Mouse (Mus musculus) forebrain, embryonic 12.5 days (tissue): ENCODE measurements around the gene Rbbp8nl. TPM values are rescaled to one million over a fixed set of nuclear protein-coding genes. Genes with fewer than 3 reads are reported as not detected.
"Not testable (repeated sequence)": the region's sequence is repeated elsewhere in the genome, so short reads cannot be mapped to it uniquely, and the experiment has no call there.

Experiments
- ATAC-seq: fragments of 200-750 bp; cut with Nextera tagmentation; 2 replicates; pipeline ENCODE4 v1.8.0; 2017; ENCODE audit warnings: moderate TSS enrichment; ENCODE audit not compliant: low FRiP score
- H3K27ac ChIP-seq: fragments of 300-500 bp; sonication (generic); 2 replicates; pipeline ENCODE4 v1.5.1; 2016; ENCODE audit warnings: mild to moderate bottlenecking
- H3K27me3 ChIP-seq: fragments of 300-500 bp; sonication (generic); 2 replicates; pipeline ENCODE4 v1.6.1; 2016; ENCODE audit warnings: mild to moderate bottlenecking
- H3K36me3 ChIP-seq: fragments of 300-500 bp; sonication (generic); replicated peaks from 2 replicates; pipeline ENCODE4 v1.6.1; 2016; ENCODE audit warnings: mild to moderate bottlenecking
- H3K4me1 ChIP-seq: fragments of 300-500 bp; sonication (generic); 2 replicates; pipeline ENCODE4 v1.6.1; 2016
- H3K4me2 ChIP-seq: fragments of 300-500 bp; sonication (generic); 2 replicates; pipeline ENCODE4 v1.6.1; 2016; ENCODE audit warnings: mild to moderate bottlenecking, moderate library complexity
- H3K4me3 ChIP-seq: fragments of 300-500 bp; sonication (generic); replicated peaks from 2 replicates; pipeline ENCODE4 v1.5.1; 2016; ENCODE audit warnings: mild to moderate bottlenecking
- H3K9ac ChIP-seq: fragments of 300-500 bp; sonication (generic); 2 replicates; pipeline ENCODE4 v1.6.1; 2016; ENCODE audit warnings: mild to moderate bottlenecking
- H3K9me3 ChIP-seq: fragments of 300-500 bp; sonication (generic); 2 replicates; pipeline ENCODE4 v1.6.1; 2016
- WGBS: fragments of 180-500 bp; shearing (Covaris S2); methylation state at CpG from one replicate; pipeline ENCODE4 v1.1.7; 2016; 5-methylcytosine and 5-hydroxymethylcytosine counted together
- polyA plus RNA-seq: library from polyadenylated mRNA; unstranded; fragments of >200 nt; fragmentation: Nextera tagmentation; extraction: Ambion mirVana; gene quantifications from 2 replicates; pipeline ENCODE4 v1.2.1, GENCODE M21; 2016

The Rbbp8nl gene
- polyA plus RNA-seq, 1 experiment from 2014 or later, result 0.13 TPM

GRCm38 (mm10) chr2:180262441-180262840 lies 27.2 kb downstream of the Rbbp8nl start:
- Histone ChIP-seq H3K4me2 (no peak overlapping the region), H3K9me3 (no peaks in the 10 kb centered on the region), H3K36me3 (peaks cover 63% of the 10 kb centered on the region), H3K4me3 (no peak overlapping the region), H3K27me3 (no peaks in the 10 kb centered on the region), H3K9ac (no peak overlapping the region), H3K27ac (no peak overlapping the region), H3K4me1 (peaks cover 8% of the 10 kb centered on the region)
- ATAC-seq, result no peak
- WGBS, result 77% methylated on average over 3 of the region's 3 CpGs

DNA sequence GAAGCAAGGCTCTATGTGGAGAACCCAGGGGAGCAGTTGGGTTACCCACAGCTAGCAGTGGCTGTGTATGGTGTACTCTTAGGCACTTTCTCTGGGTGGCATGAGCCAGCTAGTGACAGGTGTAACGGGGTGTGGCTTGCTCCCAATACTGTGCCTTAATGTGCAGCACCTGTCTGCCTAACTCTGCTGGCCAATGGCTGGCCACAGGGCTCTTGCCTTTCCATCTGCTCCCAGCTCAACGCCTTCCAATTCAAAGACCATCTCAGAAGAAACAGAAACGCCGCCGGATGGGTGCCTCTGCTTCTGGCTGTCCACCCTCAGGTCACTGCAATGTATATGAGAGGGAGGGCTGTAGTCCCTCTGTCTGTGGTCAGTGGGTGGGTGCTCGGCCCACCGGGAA lies 27.8 kb downstream of the Rbbp8nl start:
- no peak for ATAC-seq
- Histone ChIP-seq H3K9ac (no peak overlapping the region), H3K36me3 (peaks cover 63% of the 10 kb centered on the region), H3K4me3 (no peak overlapping the region), H3K27me3 (no peaks in the 10 kb centered on the region), H3K9me3 (no peaks in the 10 kb centered on the region), H3K4me1 (peaks cover 8% of the 10 kb centered on the region), H3K27ac (no peak overlapping the region), H3K4me2 (no peak overlapping the region)
- 90% methylated on average over 7 of the region's 7 CpGs for WGBS

GRCm38 (mm10) chr2:180260610-180261480 lies 28.8 kb downstream of the Rbbp8nl start:
- no peak overlapping the region for H3K27ac ChIP-seq
- no peak for ATAC-seq
- no peak overlapping the region for H3K9ac ChIP-seq
- no peak overlapping the region for H3K4me3 ChIP-seq
- WGBS, result 63% methylated on average over 8 of the region's 8 CpGs
- H3K27me3 ChIP-seq, result no peaks in the 10 kb centered on the region
- H3K4me2 ChIP-seq, result no peak overlapping the region
- H3K36me3 ChIP-seq, result peaks cover 63% of the 10 kb centered on the region
- H3K4me1 ChIP-seq, result peaks cover 15% of the 10 kb centered on the region
- H3K9me3 ChIP-seq, result no peaks in the 10 kb centered on the region

DNA sequence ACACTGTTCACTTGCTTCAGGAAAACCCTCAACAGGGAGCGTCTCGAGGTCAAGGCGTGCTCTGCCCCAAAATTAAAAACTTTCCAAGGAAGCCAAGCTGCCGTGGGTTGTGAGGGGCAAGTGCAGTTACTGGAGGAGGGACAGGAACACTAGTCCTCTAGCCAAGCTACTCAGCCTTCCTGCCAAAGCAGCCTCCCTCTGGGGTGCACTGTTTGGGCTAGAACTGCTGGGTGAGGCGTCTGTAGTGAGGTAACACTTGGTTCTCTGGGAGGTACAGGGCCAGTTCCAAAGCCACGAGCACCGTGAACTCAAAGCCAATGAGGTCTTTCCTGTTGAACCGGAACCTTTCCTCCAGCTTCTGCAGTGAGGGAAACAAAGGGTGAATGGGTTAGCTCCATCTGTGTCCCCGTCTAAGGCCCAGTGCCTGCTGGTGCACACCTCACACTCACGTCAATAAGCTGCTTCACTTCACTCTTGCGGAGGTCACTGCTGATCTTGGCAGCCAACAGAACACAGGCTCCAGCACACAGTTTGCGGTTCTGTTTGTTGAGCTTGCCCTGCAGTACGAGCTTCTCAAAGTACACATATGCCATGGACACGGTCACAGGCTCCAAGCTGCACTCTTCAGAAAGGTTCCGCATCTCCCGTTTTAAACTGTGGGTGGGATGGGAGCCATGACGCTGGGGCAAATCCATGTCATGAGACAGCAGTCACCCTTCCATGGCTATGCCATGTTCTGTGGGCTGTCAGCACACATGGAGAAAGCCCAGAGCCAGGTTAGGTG lies 29.7 kb downstream of the Rbbp8nl start:
- not testable (repeated sequence) for H3K4me3 ChIP-seq, H3K27ac ChIP-seq, H3K9ac ChIP-seq, H3K4me2 ChIP-seq, H3K27me3 ChIP-seq, ATAC-seq, H3K9me3 ChIP-seq
- peaks cover 63% of the 10 kb centered on the region for H3K36me3 ChIP-seq
- 74% methylated on average over 17 of the region's 17 CpGs for WGBS
- peaks cover 17% of the 10 kb centered on the region for H3K4me1 ChIP-seq

DNA sequence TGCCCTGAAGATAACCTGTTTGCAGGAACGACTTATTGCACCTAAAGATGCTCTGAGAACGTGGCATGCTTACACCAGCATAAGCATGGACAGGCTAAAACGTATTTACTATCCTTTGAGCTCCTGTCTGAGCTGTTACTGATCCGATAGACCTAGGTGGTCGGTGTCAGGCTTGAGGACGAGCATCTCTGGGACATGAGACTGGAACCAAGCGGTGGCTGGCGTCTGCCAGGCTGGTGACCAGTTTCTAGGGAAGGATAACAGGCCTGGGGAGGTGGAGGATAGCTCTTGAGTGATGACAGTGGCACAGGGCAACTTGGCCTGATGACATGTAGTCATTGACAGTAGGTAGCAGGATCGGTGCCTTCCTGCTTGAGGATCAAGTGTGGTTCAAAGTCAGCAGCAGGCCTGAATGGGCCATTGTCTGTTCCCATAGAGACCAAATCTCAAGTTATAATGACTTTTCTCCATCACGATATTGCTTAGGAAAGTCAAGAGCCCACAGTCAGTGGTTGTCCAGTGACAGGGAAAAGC lies 30.7 kb downstream of the Rbbp8nl start:
- peaks cover 60% of the 10 kb centered on the region for H3K36me3 ChIP-seq
- H3K9me3 ChIP-seq, H3K27me3 ChIP-seq, H3K9ac ChIP-seq, H3K27ac ChIP-seq, H3K4me3 ChIP-seq, H3K4me2 ChIP-seq, ATAC-seq: not testable (repeated sequence)
- WGBS, result 78% methylated on average over 10 of the region's 10 CpGs
- peaks cover 17% of the 10 kb centered on the region for H3K4me1 ChIP-seq

DNA sequence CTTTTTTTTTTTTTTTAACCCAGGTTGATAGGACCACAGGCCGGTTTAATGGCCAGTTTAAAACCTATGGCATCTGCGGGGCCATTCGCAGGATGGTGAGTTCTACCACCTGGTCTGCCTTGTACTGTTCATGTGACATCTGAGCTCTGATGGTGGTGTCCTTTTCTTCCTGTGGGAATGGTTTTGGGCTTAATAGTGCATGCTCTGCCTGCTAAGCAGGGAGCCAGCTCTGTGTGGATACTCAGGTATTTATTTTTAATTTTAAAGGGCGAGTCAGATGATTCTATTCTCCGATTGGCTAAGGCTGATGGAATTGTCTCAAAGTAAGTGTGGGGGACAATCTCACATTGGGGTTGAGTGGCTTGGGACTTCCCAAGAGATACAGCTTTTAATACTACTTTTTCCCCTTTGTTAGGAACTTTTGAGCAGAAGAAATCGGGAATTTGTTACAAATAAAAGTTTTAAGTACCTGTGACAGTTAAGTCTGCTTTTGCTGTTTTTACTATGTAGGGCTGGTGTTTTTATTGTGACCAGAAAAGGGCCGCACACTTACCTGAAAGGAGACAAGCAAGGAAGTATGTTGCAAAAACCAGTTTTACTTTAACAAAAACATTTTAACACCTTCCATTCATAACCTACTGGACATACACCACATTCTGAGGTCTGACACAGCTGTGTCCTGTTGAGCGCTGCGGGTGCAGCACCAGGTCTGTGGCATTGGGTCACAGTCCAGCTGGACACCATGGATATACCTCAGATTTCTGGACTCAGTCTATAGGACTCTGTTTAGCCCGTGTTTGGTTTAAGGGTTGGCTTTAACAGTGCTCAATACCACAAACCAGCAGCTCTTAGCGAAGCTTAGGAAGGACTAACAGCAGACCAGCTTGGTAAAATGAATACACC lies 31.5 kb downstream of the Rbbp8nl start:
- peaks cover 17% of the 10 kb centered on the region for H3K4me1 ChIP-seq
- no peaks in the 10 kb centered on the region for H3K27me3 ChIP-seq
- H3K27ac ChIP-seq, result peak overlapping the region; percentile 94; the same call in 1 of the 2 replicates
- H3K9me3 ChIP-seq, result no peaks in the 10 kb centered on the region
- WGBS, result 56% methylated on average over 11 of the region's 11 CpGs
- no peak for ATAC-seq
- H3K4me3 ChIP-seq, result peak overlapping the region; percentile 89
- peaks cover 52% of the 10 kb centered on the region for H3K36me3 ChIP-seq
- H3K4me2 ChIP-seq, result peak overlapping the region; percentile 68
- H3K9ac ChIP-seq, result peak overlapping the region; percentile 89

GRCm38 (mm10) chr2:180257001-180257521 lies 32.6 kb downstream of the Rbbp8nl start, which contains the start of gene Rps21:
Gene Rps21 (plus strand): TSS chr2:180257377.
- peak within 1 kb of the TSS; percentile 89 for H3K9ac ChIP-seq
- peak; percentile 98 for ATAC-seq
- under 1% methylated on average over 37 of the region's 38 CpGs for WGBS

GRCm38 (mm10) chr2:180256296-180257000 lies 33.2 kb downstream of the Rbbp8nl start:
- Histone ChIP-seq H3K27ac (peak overlapping the region; percentile 94), H3K4me3 (peak overlapping the region; percentile 89), H3K4me2 (peak overlapping the region; percentile 85), H3K27me3 (no peaks in the 10 kb centered on the region), H3K4me1 (peaks cover 22% of the 10 kb centered on the region), H3K36me3 (peaks cover 34% of the 10 kb centered on the region), H3K9ac (peak overlapping the region; percentile 84), H3K9me3 (no peaks in the 10 kb centered on the region)
- peak; percentile 65 for ATAC-seq
- 25% methylated on average over 26 of the region's 26 CpGs for WGBS

More at GRCm38 (mm10) chr2:180257001-180257521, 32.6 kb downstream of the Rbbp8nl start, which contains the start of gene Rps21:
- Histone ChIP-seq H3K36me3 (peaks cover 40% of the 10 kb centered on the region), H3K4me3 (peak within 1 kb of the TSS; percentile 89), H3K27me3 (no peaks in the 10 kb centered on the region), H3K9me3 (no peaks in the 10 kb centered on the region), H3K4me2 (peak within 1 kb of the TSS; percentile 85), H3K4me1 (peaks cover 17% of the 10 kb centered on the region), H3K27ac (peak within 1 kb of the TSS; percentile 94)

DNA sequence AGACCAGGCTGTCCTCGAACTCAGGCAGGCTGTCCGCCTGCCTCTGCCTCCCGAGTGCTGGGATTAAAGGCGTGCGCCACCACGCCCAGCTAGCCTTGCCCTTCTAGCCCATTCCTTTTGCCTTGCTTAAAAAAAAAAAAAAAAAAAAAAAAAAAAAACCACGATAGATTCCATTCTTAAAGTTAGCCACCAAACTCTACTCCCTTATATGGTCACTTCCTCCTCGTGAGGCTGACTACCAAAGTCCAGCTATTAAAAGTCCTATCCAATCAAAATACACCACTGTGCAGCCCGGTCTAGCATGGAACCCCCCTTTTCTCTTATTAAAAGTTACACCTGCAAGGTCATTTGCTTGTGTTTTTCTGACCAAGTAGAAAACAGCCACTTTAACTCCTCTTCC lies 34.0 kb downstream of the Rbbp8nl start:
- H3K4me2 ChIP-seq, result peak overlapping the region; percentile 85
- WGBS, result 94% methylated on average over 9 of the region's 9 CpGs
- H3K4me1 ChIP-seq, result peaks cover 26% of the 10 kb centered on the region
- ATAC-seq, result no peak
- H3K27ac ChIP-seq, result peak overlapping the region; percentile 94; the same call in 1 of the 2 replicates
- no peaks in the 10 kb centered on the region for H3K27me3 ChIP-seq
- H3K4me3 ChIP-seq, result 0 out of 2 replicates have a peak overlapping the region, but pooled peaks have one; percentile 89
- no peak overlapping the region for H3K9ac ChIP-seq
- peaks cover 27% of the 10 kb centered on the region for H3K36me3 ChIP-seq
- no peaks in the 10 kb centered on the region for H3K9me3 ChIP-seq

- Histone ChIP-seq H3K36me3 (peaks cover 16% of the 10 kb centered on the region), H3K4me2 (no peak overlapping the region), H3K9me3 (no peaks in the 10 kb centered on the region), H3K9ac (no peak overlapping the region), H3K4me1 (peaks cover 26% of the 10 kb centered on the region), H3K27me3 (no peaks in the 10 kb centered on the region), H3K27ac (no peak overlapping the region), H3K4me3 (no peak overlapping the region)
- WGBS, result 91% methylated on average over 5 of the region's 5 CpGs
- no peak for ATAC-seq
These were observed 35.1 kb downstream of the Rbbp8nl start for GRCm38 (mm10) chr2:180254436-180255209.
